Mouse (Mus musculus): ENCODE results near the gene Ahr.

GRCm38 (mm10) chr12:35459662-35460061, 75.2 kb downstream of the Ahr start:
- TF ChIP-seq CTCF (IDR thresholded peaks at IDR 0.05; ENCODE audit: insufficient read depth, low read length) (no peak), POLR2A (IDR thresholded peaks at IDR 0.05; ENCODE audit: borderline replicate concordance, extremely low read depth, low read depth, low read length) (no peak)
